Mouse (Mus musculus) adrenal gland, postnatal 14 days (tissue): ENCODE measurements at regions not wholly inside any gene's neighbourhood (a gene's known extent, or its start where the extent isn't known, plus 50 kb on each side); places are given as distances from the start of the nearest gene placed in this dataset.

ENCODE experiments used
- DNase-seq: peaks from one replicate; pipeline ENCODE4 v3.0.0; 2021; ENCODE audit warnings: mixed read lengths

GRCm38 (mm10) chr13:112073519-112074406 is 214.5 kb upstream of the Ankrd55 start:
- DNase-seq, result peak; percentile 62

- no peak for DNase-seq
These were observed 212.3 kb upstream of the Ankrd55 start for GRCm38 (mm10) chr13:112075847-112076479.

GRCm38 (mm10) chr13:112078088-112078487 is 210.2 kb upstream of the Ankrd55 start:
- DNase-seq, result no peak

- no peak for DNase-seq
These were observed 206.3 kb upstream of the Ankrd55 start for GRCm38 (mm10) chr13:112081935-112082334.

- DNase-seq, result no peak
These were observed 203.6 kb upstream of the Ankrd55 start for GRCm38 (mm10) chr13:112084484-112085278.

GRCm38 (mm10) chr13:112088312-112088771 is 199.9 kb upstream of the Ankrd55 start:
- DNase-seq, result peak; percentile 31

GRCm38 (mm10) chr13:112090737-112091136 is 197.5 kb upstream of the Ankrd55 start:
- no peak for DNase-seq

- DNase-seq, result no peak
These were observed 192.6 kb upstream of the Ankrd55 start for GRCm38 (mm10) chr13:112095595-112096139.

- no peak for DNase-seq
These were observed 188.2 kb upstream of the Ankrd55 start for GRCm38 (mm10) chr13:112099953-112100591.

- peak; percentile 89 for DNase-seq
These were observed 187.4 kb upstream of the Ankrd55 start for GRCm38 (mm10) chr13:112100592-112101420.

- DNase-seq, result no peak
These were observed 186.9 kb upstream of the Ankrd55 start for GRCm38 (mm10) chr13:112101421-112101756.

GRCm38 (mm10) chr13:112105953-112106352 is 182.3 kb upstream of the Ankrd55 start:
- DNase-seq, result no peak

- peak; percentile 42 for DNase-seq
These were observed 173.5 kb upstream of the Ankrd55 start for GRCm38 (mm10) chr13:112114741-112115201.

GRCm38 (mm10) chr13:112116101-112116726 is 172.0 kb upstream of the Ankrd55 start:
- DNase-seq, result peak; percentile 30

- DNase-seq, result no peak
These were observed 169.7 kb upstream of the Ankrd55 start for GRCm38 (mm10) chr13:112118564-112118963.

- DNase-seq, result peak; percentile 30
These were observed 168.6 kb upstream of the Ankrd55 start for GRCm38 (mm10) chr13:112119611-112120041.

- DNase-seq, result no peak
These were observed 167.9 kb upstream of the Ankrd55 start for GRCm38 (mm10) chr13:112120346-112120745.

- DNase-seq, result no peak
These were observed 167.1 kb upstream of the Ankrd55 start for GRCm38 (mm10) chr13:112121110-112121509.

- peak; percentile 88 for DNase-seq
These were observed 165.3 kb upstream of the Ankrd55 start for GRCm38 (mm10) chr13:112122842-112123373.
